Mouse (Mus musculus) inflammation-experienced regulatory T-cells, adult 6 months (primary cell): Measurements from ENCODE around the gene Nxpe4. TPM values are rescaled to one million over a fixed set of nuclear protein-coding genes. Genes with fewer than 3 reads are reported as not detected.
"Not testable (repeated sequence)": the region's sequence is repeated elsewhere in the genome, so short reads cannot be mapped to it uniquely, and the experiment has no call there.

Experiments used
- ATAC-seq: one replicate; pipeline ENCODE4 v1.8.0; 2017
- polyA plus RNA-seq, 3 experiments: library from polyadenylated mRNA; unstranded; fragments of 100-300 nt; shearing (Covaris generic); gene quantifications; one replicate each; pipeline ENCODE4 v1.2.1; 2017

Gene Nxpe4
- polyA plus RNA-seq, 3 experiments from 2014 or later: 3.0 TPM; not detected in 2

DNA sequence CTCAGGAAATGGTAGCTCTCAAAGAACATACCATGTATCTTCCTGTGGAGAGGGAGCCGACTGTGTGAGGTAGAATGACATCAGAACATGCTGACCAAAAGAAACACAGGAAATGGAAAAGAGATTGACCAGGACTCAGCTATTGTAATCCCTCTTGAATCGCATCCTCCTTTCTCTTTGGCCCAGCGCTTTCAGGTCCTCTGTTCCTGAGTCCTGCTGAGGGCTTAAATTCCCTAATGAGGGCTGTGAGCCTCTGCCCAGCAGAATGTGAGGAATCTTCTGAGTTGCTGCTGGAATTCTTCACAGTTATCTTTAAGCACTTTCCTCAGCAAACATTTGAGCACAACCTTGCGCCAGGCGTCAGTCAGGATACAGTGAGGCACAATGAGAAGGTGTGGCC is 78.6 kb downstream of the Nxpe4 start:
- no peak for ATAC-seq

DNA sequence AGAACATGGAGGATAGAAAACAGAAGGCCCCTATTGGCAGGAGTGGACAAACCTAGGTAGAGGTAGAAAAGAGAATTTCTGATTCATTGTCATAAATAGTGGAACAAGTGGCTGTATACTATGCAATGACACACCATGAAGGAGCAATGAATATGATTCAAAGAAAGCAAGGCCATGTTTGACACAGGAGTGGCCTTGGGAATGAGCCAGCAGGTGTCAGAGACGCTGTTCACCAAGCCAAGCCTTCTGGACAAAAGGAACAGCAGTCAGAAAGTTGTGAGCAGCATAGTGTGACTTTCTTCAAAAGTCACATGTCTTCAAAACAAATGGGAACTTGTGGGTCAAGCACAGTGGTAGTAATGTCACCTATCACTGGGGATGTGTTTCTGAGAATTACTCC is 80.0 kb downstream of the Nxpe4 start:
- ATAC-seq: no peak

DNA sequence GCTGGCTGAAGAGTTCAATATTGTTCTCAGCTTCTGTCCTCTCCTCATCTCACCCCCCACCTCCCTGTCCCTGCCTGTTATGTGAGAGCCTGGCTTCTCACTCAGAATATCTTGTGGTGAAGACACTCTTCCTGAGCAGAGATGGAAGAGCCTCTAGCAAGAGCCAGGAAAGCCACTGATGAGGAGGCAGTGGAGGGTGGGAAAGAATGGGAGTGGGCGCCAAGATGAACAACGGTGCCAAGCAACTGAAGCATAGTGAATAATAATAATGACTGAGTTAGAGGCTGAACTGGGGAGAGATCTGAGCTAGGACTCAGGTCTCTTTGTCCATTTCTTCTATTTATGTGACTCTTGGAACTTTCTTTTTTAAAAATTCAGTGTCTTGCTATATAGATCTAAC is 80.9 kb downstream of the Nxpe4 start:
- no peak for ATAC-seq

DNA sequence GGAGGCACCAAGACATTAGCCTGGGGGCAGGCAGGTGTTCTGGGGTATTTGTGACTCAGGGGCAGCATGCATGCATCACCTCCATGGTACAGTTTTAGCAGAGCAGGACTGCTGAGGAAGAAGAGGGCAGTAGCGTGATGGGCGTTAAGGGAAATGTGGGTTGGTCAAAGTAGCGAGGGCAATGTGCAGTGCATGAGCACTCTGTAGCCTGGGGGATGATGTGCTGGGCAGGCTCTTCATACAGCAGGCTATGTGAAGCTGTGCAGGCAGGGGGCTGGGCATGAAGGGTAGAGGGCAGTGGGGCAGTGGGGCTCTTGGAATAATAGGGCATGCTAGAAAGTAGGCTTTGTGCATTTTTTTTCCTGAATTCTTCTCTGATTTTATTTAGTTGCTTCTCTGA is 82.4 kb downstream of the Nxpe4 start:
- no peak for ATAC-seq

DNA sequence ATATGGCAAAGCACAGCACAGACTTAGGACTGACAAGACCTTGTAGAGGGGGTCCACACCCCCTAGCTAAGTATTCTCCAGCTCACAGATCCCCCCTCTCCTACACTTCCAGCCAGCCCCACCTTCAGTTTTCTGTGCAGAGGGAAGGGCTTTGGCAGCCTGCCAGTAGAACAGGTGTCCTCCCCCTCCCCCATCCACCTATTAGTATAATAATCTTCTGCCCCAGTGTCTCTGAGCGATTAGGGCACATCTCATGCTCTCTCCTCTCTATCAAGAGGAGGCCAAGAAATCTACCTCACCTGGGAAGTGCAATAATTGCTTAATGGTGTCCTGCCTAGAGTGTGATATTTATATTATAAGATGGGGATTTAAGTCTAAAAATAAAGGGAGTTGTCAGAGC is 83.7 kb downstream of the Nxpe4 start:
- no peak for ATAC-seq

DNA sequence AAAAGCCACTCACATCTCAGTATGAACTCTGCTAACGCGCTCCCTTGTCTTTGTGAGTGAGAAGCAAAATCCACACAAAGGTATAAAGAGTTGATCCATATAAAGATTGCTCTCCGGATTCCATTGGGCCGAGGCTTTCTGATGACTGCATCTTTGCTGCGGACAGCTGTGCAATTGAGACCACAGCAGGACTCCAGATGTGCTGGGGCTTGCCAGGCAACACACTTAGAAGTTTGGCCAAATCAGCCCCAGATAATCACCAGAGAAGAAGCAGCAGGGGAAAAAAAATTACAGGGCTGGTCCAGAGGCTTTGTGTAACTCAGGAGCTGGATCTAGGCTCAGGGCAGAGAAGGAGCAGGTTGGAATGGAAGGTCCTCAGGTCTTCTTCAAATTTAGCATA is 85.5 kb downstream of the Nxpe4 start:
- no peak for ATAC-seq

DNA sequence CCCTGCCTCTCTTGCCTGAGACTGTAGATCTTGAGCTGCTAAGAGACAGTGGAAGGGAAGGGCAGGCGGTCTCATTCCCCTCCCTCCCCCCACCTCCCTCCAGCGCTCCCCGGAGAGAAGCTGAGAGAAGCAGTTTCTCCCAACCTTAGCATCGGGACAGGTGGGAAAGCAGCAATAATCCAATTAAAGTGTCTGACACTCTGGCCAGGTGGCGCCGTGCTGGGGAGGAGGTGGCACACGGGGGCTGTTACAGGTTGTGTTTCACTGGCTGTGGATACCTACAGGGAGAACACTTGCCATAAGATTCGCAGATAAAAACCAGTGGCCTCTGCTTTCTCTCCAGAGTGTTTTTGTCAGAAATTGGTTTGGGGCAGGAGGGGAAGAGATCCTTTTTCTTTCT is 90.4 kb downstream of the Nxpe4 start:
- no peak for ATAC-seq

DNA sequence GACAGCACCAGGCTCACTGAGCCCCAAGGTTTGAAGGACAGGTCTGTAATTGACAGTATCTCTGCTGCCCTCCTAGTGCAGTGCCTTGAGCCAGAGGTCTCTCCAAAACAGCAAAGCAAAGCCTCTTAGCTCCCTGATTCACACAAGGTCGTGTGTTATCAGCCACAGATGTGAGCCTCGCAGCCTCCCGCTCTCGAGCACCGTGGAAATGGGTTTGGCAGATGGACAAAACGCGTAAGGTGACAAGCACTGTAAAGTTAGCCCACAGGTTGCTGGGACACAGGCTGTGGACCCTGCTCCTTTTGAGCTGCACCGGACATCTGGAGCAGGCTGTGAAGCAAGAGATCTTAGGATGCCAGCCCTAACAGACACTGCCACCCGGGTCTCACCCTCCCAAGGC is 95.2 kb downstream of the Nxpe4 start:
- no peak for ATAC-seq

DNA sequence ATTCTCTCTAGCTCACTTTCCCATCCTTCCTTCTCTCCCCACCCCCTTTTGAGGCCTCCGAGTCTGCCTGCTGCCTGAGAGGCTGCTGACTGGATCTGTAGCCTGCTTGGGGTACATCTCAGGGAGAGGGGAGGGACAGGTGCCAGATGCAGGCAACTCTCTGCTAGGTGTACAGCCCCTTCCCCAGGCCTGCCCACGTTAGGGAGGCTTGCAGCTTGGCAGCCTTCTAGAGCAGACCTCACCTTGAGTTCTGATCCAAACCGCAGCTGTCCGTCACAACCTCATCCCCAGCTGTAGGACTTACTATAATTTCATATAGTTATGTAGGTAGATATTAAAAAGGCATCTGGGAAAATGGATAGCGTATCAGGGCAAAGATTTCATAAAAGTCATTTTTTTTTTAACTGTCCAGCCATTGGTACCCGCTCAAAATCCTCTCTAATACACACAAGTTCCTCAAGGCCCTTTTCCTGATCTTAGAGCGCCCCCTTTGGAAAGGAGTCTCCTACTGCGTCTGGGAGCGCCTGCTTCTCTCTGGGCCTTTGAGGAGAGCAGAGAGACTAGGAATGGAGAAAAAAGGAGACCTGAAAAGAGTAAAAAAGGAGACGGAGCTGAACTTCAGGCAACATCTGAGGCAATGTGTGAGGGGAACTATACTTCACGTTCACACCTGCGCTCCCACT is 96.1 kb downstream of the Nxpe4 start:
- no peak for ATAC-seq

DNA sequence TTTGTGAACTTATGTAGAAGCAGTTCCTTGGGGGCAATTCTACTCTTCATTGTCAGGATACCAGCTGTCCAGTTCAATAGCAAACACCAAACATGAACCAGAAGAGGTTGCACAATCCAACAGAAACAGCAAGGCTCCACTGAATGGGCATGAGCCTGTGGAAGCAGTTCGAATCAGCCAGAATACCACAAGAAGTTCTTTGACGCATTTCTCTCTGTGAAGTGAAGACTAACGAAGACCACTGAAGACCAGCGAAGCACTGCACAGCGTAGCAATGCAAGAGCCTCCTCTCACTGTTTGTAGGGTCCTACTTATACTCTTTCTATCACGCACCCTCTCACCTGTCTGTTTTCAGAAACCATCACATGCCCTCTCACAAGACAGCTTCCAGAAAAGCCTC is 102.8 kb downstream of the Nxpe4 start:
- ATAC-seq: no peak

DNA sequence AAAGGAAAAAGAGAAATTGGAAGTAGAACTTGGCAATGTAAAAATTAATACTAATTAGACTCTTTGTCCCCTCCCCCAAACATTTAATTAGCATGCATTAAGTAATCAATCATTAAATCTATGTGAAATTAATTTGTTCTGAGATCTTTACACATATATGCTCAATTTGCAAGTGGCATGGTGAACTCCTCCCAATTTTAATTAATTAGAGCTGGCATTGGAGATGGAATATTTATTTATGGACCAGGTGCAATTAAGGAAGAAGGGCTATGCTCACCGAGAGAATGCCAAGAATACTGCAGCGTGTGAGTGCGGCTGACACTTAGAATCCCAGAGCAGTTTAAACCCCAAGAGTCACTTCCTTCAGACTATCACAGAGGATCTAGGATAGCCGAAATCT is 103.7 kb downstream of the Nxpe4 start:
- no peak for ATAC-seq

DNA sequence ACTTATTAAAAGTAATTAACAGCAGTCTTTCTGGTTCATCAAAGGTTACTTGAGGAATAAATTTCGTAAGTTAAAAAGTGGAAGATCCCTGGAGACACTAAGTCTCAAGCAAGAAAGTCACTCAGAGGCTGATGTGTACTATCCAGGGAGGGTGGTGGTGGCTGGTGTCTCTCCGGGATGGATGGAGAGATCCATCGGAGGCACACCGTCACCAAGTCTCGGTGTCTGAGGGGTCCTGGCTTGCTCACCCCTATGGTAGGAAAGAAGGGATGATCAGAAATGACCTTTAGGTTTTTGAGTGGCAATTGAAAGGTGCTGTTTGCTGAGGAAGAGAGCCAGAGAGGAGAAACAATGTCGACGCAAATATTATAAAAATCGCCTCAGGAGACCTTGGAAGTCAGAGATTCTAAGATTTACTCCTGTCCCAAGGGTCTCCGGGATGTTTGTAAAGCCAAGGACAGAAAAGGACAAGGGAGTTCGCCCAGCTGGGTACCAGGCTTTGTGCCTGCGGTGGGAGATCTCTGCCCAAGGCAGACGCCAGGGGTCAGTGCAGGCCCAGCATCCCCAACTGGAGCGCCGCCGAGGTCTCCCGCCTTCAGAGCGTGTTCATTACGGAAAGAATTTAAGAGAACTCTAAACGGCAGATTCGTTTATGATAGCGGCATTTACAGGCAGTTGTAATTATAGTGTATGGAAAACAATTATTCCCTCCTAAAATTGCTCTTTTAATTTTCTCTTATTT is 104.6 kb downstream of the Nxpe4 start:
- no peak for ATAC-seq

DNA sequence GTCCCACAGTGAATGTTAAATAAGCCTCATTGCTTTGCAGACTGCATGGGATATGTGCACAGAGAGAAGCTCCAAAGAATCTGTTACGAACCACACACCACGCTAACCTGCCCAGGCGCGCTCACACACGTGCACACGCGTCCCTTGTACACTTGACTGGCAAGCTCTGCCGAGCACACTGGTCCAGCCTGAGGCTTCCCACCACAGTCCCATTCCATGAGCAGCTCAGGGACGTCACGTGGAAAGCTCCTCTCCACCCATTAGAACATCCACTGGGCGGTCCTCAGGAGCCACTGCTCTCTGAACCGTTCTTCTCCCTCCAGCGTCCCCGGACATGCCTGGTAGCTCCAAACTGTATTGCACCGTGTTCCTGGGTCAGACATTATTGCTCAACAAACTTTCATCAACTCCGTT is 105.2 kb downstream of the Nxpe4 start:
- no peak for ATAC-seq

DNA sequence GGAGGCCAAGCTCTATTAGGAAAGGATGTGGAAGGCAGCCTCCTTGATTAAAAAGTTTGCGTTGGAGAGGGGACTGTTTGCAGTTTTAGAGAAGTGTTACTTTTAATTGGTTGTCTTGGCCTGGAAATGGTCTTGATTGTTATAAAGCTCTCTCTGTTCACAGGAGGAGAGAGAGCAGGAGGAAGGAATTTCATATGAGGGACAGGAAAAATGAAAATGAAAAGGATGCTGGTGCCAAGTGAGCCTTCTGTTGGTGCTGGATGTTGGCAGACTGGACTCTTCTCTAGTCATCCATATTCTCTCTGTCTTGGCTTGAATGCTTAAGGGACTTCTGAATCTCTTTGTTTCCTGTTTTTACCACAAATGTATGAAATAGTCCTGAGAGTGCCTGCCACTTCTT is 106.1 kb downstream of the Nxpe4 start:
- no peak for ATAC-seq

DNA sequence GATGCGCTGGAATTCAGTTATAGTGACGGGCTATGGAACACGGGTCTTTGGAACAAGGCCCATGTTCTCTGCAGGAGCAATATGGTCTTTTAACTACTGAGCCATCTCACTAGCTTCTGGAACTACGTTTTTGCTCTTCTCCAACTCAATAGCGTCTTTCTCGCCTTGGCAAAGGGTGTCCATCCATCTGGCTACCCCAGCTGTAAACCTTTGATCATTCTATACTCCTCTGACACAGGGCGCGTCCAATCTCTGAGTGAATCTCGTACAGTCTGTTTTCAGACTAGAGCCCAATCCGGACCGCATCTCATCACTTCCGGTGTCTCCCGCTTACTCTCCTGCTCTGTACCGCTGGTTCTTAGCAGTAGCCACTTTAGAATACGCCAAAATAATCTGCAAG is 115.0 kb downstream of the Nxpe4 start:
- no peak for ATAC-seq

DNA sequence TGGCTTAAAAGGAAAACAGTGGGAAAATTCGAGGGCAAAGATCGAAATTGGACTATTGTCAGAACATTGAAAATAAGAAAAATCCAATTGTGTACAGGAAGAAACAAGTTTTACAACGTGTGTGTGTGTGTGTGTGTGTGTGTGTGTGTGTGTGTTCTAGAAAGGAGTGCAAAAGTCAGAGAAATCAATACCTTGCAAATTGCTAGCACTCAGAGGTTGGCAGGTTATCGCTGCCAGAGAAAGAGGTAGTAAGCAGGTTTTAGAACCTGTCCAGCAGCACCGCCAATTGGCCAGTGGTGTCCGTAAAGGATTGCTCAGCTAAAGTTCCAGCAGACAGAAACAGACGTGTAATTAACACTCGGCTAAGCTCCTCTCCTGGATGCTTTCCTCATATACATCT is 122.4 kb downstream of the Nxpe4 start:
- ATAC-seq: no peak

DNA sequence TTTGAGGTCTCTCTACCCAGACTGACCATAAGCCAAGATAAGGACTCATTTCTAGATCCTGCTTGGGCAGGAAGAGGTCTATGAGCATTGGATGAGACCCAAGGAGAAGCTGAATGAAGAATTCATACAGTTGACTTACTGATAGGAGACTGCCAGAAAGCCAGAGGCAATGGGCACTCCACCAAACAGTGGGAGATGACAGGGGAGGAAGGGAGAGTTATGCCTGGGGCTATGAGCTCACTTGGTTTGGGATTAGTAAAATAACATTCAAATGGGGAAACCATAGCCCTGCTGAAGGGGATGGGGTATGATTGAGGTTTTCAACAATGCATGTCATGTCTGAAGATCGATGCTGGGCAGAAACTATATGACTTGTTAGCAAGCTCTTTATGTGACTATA is 128.5 kb downstream of the Nxpe4 start:
- no peak for ATAC-seq

DNA sequence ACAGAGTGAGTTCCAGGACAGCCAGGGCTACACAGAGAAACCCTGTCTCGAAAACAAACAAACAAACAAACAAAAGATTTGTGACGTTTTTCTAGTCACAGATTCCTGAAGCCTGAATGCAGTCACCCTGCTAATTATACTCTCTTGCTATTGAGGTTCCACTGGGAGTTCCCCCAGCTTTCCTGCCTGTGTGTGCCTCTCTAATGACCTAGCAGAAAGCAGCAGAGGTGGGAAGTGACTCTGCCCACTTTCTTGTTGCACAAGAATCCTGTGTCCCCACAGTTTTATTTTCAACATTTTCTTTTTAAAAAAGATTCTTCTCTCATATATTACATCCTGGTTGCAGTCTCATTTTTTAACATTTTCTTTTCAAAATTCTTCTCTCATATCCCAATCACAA is 132.9 kb downstream of the Nxpe4 start:
- ATAC-seq: no peak

DNA sequence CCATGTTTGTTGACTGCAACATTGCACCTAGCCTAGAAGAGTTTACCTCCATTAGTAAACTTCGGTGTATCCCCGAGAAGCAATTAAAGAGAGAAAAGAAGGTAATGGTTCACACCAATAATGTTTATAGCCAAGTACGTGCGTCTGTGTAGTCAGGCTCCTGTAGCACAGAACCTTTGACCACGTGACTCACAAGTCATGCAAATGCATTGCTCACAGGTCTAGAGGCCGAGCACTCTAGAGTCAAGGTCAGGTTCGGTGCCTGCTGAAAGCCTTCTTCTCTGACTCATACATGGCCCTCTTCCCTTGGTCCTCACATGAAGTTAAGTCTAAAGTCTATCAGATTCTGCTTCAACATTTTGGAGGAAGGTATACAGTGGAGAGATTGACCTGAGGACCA is 137.2 kb downstream of the Nxpe4 start:
- ATAC-seq: no peak

DNA sequence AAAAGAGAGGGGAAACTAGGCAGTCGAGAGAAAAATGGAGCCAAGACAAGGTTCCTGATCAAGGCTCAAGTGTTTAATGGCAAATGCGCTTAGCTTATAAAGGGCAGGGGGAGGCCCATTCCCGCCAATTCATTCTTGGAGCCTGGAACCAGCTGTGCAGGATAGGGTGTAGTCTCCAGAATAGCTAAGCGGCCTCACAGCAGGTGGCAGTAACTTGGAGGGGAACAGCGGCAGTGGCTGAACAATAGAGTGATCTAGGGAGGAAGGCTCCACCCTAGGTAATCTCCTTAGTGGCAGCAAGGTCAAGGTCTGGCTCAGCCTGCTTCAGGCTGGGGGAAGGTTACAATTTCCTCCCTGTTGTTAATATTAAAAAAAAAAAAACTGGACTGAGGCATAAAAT is 141.7 kb downstream of the Nxpe4 start:
- not testable (repeated sequence) for ATAC-seq

DNA sequence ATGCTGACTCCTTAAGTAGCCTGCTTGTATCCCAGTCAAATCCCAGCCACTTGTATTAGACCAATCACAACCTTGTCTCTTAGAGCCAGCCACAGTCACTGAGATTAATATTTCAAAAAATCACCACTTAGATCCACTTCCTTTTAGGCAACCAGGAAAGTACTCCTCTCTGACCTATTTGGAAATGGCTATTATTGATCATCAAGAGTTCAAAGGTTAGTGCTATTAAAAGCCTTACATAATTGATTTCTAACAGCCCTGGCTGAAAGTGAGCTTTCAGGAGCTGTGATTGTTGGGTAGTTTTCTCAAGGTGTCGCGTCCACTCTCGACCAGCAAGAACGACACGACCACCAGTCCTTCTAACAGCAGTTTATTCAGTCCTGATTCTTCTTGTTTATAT is 149.4 kb downstream of the Nxpe4 start:
- ATAC-seq: no peak

DNA sequence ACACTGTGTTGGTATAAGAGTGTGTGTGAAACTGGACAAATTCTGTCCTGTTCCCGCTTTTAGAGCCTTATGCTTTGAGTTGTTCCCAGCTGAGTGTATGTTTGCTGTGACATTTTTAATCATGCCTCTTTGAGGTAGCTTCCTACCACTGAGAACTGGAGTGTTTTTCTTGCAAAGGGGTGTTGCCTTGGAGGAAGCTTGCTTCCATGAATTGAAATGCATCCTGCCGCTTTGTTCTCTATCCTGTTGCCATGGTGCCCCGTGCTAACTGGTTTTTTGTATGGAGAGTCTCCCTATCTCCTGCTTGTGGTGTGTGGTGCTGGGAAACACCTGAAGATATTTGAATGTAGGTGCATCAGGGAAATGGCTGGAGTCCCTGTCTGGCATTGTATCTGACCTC is 152.4 kb downstream of the Nxpe4 start:
- no peak for ATAC-seq

DNA sequence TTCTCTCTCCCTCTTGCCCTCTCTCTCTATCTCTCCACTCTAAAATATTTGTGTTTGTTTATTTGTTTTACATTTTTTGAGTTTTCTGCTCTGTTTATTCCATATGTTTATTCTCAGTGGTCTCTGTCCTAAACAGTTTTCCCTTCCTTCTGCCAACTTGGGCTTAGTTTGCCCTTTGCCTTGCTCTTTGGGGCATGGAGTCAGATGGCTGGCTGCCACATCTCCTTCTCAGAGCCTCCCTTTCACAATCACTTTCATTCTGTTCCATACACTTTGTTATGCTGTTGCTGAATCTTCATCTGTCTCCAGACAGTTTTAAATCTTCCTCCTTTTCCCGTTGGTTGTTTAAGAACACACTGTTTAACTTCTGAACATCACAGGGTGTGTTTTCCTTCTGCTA is 154.0 kb downstream of the Nxpe4 start:
- ATAC-seq: no peak

DNA sequence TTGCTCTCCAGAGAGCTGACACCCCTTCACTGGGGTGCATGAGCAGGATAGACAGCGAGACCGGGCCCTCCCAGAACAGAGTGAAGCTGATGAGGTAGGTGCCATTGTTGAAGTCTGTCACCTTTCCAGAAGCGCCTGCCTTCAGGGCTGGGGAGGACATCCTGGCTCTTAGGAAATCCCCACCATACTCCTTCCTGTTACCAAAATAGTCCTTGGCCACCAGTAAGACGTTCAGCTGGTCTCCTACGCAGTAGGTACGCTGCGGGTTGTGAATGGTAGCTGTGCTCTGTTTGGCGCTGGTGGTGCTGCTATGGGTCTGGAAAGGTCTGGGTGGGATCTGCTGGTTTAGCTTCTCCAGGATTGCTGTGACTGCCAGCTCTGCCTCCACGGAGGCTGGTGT is 164.5 kb downstream of the Nxpe4 start:
- ATAC-seq: no peak

DNA sequence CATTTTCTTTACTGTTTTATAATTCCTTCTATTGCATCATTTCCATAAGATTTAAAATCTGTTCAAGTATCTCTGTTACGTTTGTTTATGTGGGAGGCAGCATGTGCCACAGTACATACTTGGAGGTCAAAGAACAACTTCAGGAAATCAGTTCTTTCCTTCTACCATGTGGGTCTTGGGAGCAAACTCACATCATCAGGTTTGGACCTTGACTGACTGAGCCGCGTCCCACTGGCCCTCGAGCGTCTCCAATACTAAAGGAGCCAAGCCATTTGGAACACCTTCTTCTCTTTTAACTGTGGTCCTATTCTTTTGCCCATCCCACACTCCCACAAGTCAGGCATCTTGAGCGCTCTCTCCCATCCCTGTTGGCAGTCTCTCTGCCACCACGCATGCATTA is 167.8 kb downstream of the Nxpe4 start:
- ATAC-seq: no peak
